Mouse (Mus musculus) kidney, postnatal 0 days (tissue): ENCODE results near the gene Cbx1. TPM values are rescaled to one million over a fixed set of nuclear protein-coding genes. Genes with fewer than 3 reads are reported as not detected.
A peak's percentile ranks its signal among the peaks of the same experiment; 100 is the strongest.

ENCODE experiments used
- ATAC-seq: fragments of 200-750 bp; cut with Nextera tagmentation; replicated peaks from 2 replicates; pipeline ENCODE4 v1.8.0; 2017; ENCODE audit warnings: low read depth, moderate number of reproducible peaks, moderate TSS enrichment, moderate library complexity; ENCODE audit not compliant: low FRiP score
- DNase-seq: peaks from one replicate; pipeline ENCODE4 v3.0.0-alpha.2; 2016; ENCODE audit warnings: low spot score
- H3K27ac ChIP-seq: fragments of 300-500 bp; sonication (generic); 2 replicates; pipeline ENCODE4 v1.5.1; 2014; ENCODE audit warnings: mild to moderate bottlenecking
- H3K27me3 ChIP-seq: fragments of 300-500 bp; sonication (generic); 2 replicates; pipeline ENCODE4 v1.6.1; 2014; ENCODE audit warnings: low read length, mixed read lengths; ENCODE audit not compliant: insufficient read depth
- H3K36me3 ChIP-seq: fragments of 300-500 bp; sonication (generic); 2 replicates; pipeline ENCODE4 v1.6.1; 2014; ENCODE audit warnings: low read length, mixed read lengths; ENCODE audit not compliant: insufficient read depth
- H3K4me1 ChIP-seq: fragments of 300-500 bp; sonication (generic); replicated peaks from 2 replicates; pipeline ENCODE4 v1.6.1; 2014; ENCODE audit warnings: antibody characterized with exemption, low read length, mixed read lengths; ENCODE audit not compliant: insufficient read depth
- H3K4me2 ChIP-seq: fragments of 300-500 bp; sonication (generic); 2 replicates; pipeline ENCODE4 v1.6.1; 2014; ENCODE audit warnings: mild to moderate bottlenecking, low read length, moderate library complexity, mixed read lengths
- H3K4me3 ChIP-seq: fragments of 300-500 bp; sonication (generic); replicated peaks from 2 replicates; pipeline ENCODE4 v1.5.1; 2014; ENCODE audit warnings: low read depth, low read length
- H3K9ac ChIP-seq: fragments of 300-500 bp; sonication (generic); 2 replicates; pipeline ENCODE4 v1.6.1; 2014; ENCODE audit warnings: low read depth, low read length
- H3K9me3 ChIP-seq: fragments of 300-500 bp; sonication (generic); replicated peaks from 2 replicates; pipeline ENCODE4 v1.6.1; 2016; ENCODE audit warnings: low read length, inconsistent platforms, mixed read lengths
- CTCF ChIP-seq: IDR thresholded peaks from 2 replicates; pipeline ENCODE4 v1.5.1; 2016; ENCODE audit warnings: antibody characterized with exemption, low read depth, mild to moderate bottlenecking, moderate library complexity
- WGBS: fragments of 180-500 bp; shearing (Covaris S2); extraction: QIAGEN DNeasy Blood & Tissue Kit; methylation state at CpG from one replicate; pipeline ENCODE4 v1.1.7; 2014; 5-methylcytosine and 5-hydroxymethylcytosine counted together
- polyA plus RNA-seq: library from polyadenylated mRNA; unstranded; fragments of >200 nt; fragmentation: Nextera tagmentation; extraction: Ambion mirVana; gene quantifications from 2 replicates; pipeline ENCODE4 v1.2.1, GENCODE M21; 2015

The Cbx1 gene
- polyA plus RNA-seq, 1 experiment from 2014 or later, result 101 TPM

DNA sequence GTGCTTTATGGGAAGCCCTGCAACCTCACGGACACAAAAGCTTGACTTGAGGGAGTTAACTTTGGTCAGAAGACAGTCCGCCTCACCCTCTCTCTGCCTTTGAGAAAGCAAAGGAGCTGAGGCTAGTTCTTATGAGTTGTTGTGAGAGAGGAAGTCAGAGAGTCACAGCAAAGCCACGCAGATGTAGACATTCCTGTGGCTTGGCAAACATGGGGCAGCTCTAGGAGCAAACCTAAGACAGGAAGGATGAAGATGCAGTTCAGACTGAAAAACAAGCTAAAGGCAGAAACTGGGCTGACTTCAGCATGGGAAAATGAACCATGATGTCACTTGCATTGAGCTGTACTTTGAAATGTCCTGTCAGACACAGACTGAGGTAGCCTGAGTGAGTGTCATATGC lies 41.4 kb upstream of the Cbx1 start:
- H3K27ac ChIP-seq, result no peak overlapping the region
- H3K9me3 ChIP-seq, result no peaks in the 10 kb centered on the region
- no peaks in the 10 kb centered on the region for H3K27me3 ChIP-seq
- H3K4me1 ChIP-seq, result no peaks in the 10 kb centered on the region; the same call in 1 of the 2 replicates
- DNase-seq, result peak; percentile 50
- ATAC-seq, result no peak
- H3K9ac ChIP-seq, result no peak overlapping the region
- H3K36me3 ChIP-seq, result no peaks in the 10 kb centered on the region
- no peak for TF ChIP-seq CTCF
- H3K4me2 ChIP-seq, result no peak overlapping the region
- no peak overlapping the region for H3K4me3 ChIP-seq
- 47% methylated on average over 3 of the region's 3 CpGs for WGBS

DNA sequence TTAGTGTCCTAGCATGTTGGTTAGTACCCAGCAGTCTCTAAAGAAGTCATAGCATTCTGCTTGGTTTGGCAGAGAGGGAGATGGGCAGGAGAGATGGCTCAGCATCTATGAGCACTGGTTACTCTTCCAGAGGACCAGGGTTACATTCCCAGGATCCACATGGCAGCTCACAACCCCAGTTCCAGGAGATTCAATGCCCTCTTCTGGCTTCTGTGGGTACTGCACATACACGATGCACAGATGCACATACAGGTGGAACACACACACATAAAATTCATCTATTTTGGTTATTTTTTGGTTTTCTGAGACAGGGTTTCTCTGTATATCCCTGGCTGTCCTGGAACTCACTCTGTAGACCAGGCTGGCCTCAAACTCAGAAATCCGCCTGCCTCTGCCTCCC lies 33.6 kb upstream of the Cbx1 start:
- Histone ChIP-seq H3K27me3 (no peaks in the 10 kb centered on the region), H3K4me2 (no peak overlapping the region), H3K36me3 (no peaks in the 10 kb centered on the region), H3K4me3 (no peak overlapping the region), H3K27ac (no peak overlapping the region), H3K4me1 (no peaks in the 10 kb centered on the region), H3K9me3 (no peaks in the 10 kb centered on the region), H3K9ac (no peak overlapping the region)
- WGBS, result 95% methylated on average over 2 of the region's 2 CpGs
- DNase-seq, result no peak
- TF ChIP-seq CTCF, result peak; percentile 13; the same call in 1 of the 2 replicates
- ATAC-seq, result no peak

DNA sequence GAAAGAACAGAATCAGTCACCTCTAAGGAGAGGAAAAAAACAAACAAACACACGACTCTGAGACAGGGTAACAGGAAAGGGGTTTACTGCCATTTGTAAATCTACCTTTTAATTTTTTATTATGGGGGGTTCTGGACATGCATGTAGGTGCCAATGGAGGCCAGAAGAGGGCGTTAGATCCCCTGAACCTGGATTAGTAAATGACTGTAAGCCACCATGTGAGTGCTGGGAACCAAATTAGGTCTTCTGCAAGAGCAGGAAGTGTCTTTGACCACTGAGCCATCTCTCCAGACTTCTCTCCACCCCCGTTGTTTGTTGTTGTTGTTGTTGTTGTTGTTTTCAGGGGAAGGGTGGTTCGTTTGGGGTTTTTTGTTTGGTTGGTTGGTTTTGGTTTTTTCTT lies 31.5 kb upstream of the Cbx1 start:
- 44% methylated on average over 4 of the region's 4 CpGs for WGBS
- DNase-seq (no peak), ATAC-seq (no peak)
- no peak overlapping the region for H3K4me3 ChIP-seq
- no peak overlapping the region for H3K9ac ChIP-seq
- no peak overlapping the region for H3K4me2 ChIP-seq
- no peaks in the 10 kb centered on the region for H3K4me1 ChIP-seq
- no peaks in the 10 kb centered on the region for H3K36me3 ChIP-seq
- H3K27ac ChIP-seq, result no peak overlapping the region
- no peaks in the 10 kb centered on the region for H3K9me3 ChIP-seq
- peak; percentile 26; the same call in 1 of the 2 replicates for TF ChIP-seq CTCF
- H3K27me3 ChIP-seq, result no peaks in the 10 kb centered on the region

DNA sequence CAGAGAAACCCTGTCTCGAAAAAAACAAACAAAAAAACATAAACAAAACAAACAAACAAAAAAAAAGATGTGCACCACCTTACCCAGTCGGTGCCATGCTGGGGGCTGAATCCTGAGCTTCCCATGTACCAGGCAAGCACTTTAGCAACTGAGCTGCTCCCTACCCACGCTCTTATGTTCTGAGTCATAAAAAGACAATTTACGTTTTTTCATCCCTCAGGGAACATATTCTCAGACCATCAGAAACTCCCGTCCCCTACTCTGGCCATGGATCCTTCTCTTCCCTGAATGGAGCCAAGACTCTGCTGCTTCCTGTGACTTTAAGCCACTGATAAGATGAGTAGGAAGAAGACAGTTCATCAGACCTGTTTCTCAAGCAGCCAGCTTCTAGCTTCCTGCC lies 30.5 kb upstream of the Cbx1 start:
- Histone ChIP-seq H3K9me3 (no peaks in the 10 kb centered on the region), H3K27me3 (no peaks in the 10 kb centered on the region), H3K4me3 (no peak overlapping the region), H3K4me2 (no peak overlapping the region), H3K4me1 (no peaks in the 10 kb centered on the region), H3K9ac (no peak overlapping the region), H3K36me3 (no peaks in the 10 kb centered on the region), H3K27ac (no peak overlapping the region)
- no peak for ATAC-seq
- DNase-seq, result no peak
- no peak for TF ChIP-seq CTCF
- WGBS, result 52% methylated on average over 5 of the region's 5 CpGs

DNA sequence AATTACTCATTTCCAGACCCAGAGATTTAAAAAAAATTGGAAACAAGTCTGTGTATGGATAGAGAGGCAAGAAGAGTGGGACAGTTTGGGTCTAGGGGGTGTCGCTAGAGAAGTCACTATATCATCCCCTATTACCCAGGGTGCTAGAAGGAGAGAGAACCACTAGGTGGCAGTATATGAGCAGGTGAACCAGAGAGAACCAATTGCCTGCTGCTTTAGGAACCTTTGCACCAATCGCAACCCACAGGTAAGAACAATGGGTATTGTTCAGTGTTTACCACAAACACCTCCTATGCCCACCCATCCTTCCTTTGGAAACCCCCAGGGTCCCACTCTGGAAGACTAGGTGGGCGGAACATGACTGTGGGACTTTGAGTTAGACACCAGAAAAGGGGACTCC lies 28.9 kb upstream of the Cbx1 start:
- DNase-seq (peak; percentile 86), ATAC-seq (no peak)
- TF ChIP-seq CTCF, result peak; percentile 90
- no peak overlapping the region for H3K4me3 ChIP-seq
- H3K4me2 ChIP-seq, result no peak overlapping the region
- no peaks in the 10 kb centered on the region for H3K4me1 ChIP-seq
- 65% methylated on average over 3 of the region's 3 CpGs for WGBS
- no peak overlapping the region for H3K9ac ChIP-seq
- no peaks in the 10 kb centered on the region for H3K27me3 ChIP-seq
- H3K36me3 ChIP-seq, result no peaks in the 10 kb centered on the region
- no peak overlapping the region for H3K27ac ChIP-seq
- H3K9me3 ChIP-seq, result no peaks in the 10 kb centered on the region

DNA sequence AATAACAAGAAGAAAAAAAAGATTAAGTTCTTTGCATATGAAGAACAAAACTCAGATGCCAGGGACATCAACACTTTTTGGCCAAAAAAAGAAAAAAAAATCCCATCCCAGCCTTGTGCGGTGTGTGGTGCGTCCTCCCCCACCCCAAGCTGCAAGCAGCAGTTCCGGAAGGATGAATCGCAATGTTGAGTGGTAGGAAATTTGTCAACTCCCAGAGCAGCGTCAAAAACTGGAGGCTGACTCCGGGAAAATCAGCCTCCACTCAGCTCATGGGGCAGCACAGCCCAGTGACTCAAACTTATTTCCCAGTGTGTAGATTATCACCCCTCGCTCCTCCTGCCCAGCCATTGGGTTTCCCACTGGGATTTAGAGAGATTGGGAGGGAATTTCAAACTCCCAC lies 26.9 kb upstream of the Cbx1 start:
- no peak for DNase-seq
- WGBS, result 39% methylated on average over 7 of the region's 7 CpGs
- Histone ChIP-seq H3K27ac (no peak overlapping the region), H3K9me3 (no peaks in the 10 kb centered on the region), H3K9ac (no peak overlapping the region), H3K4me2 (no peak overlapping the region), H3K36me3 (no peaks in the 10 kb centered on the region), H3K27me3 (no peaks in the 10 kb centered on the region), H3K4me1 (no peaks in the 10 kb centered on the region; the same call in 1 of the 2 replicates), H3K4me3 (no peak overlapping the region)
- no peak for TF ChIP-seq CTCF
- ATAC-seq, result no peak
